Mouse (Mus musculus) E14TG2a.4 (cell line): ENCODE measurements around the gene Scaf8.

Experiments
- CTCF ChIP-seq: conservative IDR thresholded peaks from 2 replicates; pipeline ENCODE4 v1.5.1; 2014; ENCODE audit warnings: low read length
- NANOG ChIP-seq: IDR thresholded peaks from 2 replicates; pipeline ENCODE4 v1.6.1; 2014; ENCODE audit warnings: borderline replicate concordance, low read length, mixed read lengths

GRCm38 (mm10) chr17:3084551-3084930 lies 30.2 kb upstream of the Scaf8 start:
- TF ChIP-seq CTCF (peak; percentile 38), NANOG (no peak)
